Mouse (Mus musculus): ENCODE measurements at regions not wholly inside any gene's neighbourhood (a gene's known extent, or its start where the extent isn't known, plus 50 kb on each side); places are given as distances from the start of the nearest gene placed in this dataset.

DNA sequence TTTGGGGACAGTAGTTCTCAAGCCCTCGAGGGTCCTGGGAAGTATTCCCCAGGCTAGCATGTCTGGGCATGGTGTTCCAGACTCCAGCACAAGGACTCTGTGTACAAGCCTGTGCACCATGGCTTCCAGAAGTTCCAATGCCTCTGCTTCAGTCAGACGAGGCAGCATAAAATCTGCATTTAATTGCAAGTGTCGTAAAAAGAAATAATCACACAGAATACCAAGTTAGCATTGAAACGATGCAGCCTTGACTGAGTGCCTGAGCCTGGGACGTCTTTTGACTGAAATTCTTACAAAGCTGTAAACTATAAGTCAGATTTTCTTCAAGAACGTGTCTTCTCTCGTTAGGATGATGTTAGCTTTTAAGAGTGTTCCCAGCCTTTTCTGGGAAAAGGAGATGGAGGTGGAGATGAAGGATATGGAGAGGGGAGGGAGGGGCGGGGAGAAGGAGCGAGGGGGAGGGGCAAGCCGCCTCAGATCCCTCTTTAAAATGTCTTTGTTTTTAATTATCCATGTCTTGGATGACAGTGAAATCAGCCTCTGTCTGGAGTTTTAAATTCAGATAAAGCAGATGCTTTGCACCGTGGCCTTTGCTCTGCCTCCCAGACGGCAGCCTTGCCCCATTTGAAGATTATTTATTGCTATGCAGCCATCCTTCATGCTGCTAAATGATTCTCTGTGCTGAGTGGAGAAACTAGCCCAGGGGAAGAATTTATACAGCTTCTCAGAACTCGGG lies 154.3 kb downstream of the Cdc5l start:
- peak; percentile 46; the same call in 1 of the 2 replicates for ATAC-seq (ENCODE audit: low FRiP score, low TSS enrichment)
- no peak overlapping the region for H3K9ac ChIP-seq (ENCODE audit: low read depth, low read length)
- H3K4me2 ChIP-seq (replicated peaks; ENCODE audit: low read depth, low read length) = peak overlapping the region; percentile 21; the same call in 1 of the 2 replicates
- H3K4me1 ChIP-seq (ENCODE audit: control insufficient read depth, insufficient read depth, low read length) = peaks cover 10% of the 10 kb centered on the region; the same call in 1 of the 2 replicates
- H3K4me3 ChIP-seq (ENCODE audit: low read length) = no peak overlapping the region; the same call in 1 of the 2 replicates
- no peaks in the 10 kb centered on the region for H3K9me3 ChIP-seq (ENCODE audit: control insufficient read depth, low read length)
- no peak overlapping the region for H3K27ac ChIP-seq (ENCODE audit: low read depth, low read length)
- peaks cover 3% of the 10 kb centered on the region; the same call in 1 of the 2 replicates for H3K27me3 ChIP-seq (ENCODE audit: control insufficient read depth, insufficient read depth, low read length)
- no peaks in the 10 kb centered on the region for H3K36me3 ChIP-seq (ENCODE audit: control insufficient read depth, insufficient read depth, low read length)
- 15% methylated on average over 13 of the region's 13 CpGs for WGBS

DNA sequence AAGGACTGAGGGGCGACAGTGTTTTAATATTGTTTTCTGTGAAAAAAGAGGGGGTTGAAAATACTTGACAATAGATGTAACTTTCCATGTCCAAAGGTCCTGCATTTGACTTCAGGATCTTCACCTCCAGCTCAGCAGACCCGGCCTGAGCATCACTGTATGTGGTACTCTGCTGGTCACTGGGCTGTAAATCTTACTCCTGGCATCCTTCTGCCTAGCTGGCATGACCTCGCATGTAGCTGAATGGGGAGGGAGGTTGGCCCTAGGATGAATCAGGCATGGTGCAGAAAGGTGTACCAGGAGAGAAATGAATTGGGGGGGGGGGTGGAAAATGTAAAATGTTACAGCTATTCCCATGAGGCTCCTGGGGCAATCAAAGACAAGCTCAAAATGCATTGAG lies 156.0 kb downstream of the Cdc5l start:
- Histone ChIP-seq H3K36me3 (ENCODE audit: control insufficient read depth, insufficient read depth, low read length) (no peaks in the 10 kb centered on the region), H3K27ac (ENCODE audit: low read depth, low read length) (no peak overlapping the region), H3K9ac (ENCODE audit: low read depth, low read length) (no peak overlapping the region), H3K4me3 (ENCODE audit: low read length) (no peak overlapping the region), H3K4me2 (replicated peaks; ENCODE audit: low read depth, low read length) (no peak overlapping the region), H3K9me3 (ENCODE audit: control insufficient read depth, low read length) (no peaks in the 10 kb centered on the region), H3K27me3 (ENCODE audit: control insufficient read depth, insufficient read depth, low read length) (peaks cover 3% of the 10 kb centered on the region; the same call in 1 of the 2 replicates), H3K4me1 (ENCODE audit: control insufficient read depth, insufficient read depth, low read length) (peaks cover 10% of the 10 kb centered on the region; the same call in 1 of the 2 replicates)
- ATAC-seq (ENCODE audit: low FRiP score, low TSS enrichment) = no peak
- WGBS = 66% methylated on average over 3 of the region's 3 CpGs

DNA sequence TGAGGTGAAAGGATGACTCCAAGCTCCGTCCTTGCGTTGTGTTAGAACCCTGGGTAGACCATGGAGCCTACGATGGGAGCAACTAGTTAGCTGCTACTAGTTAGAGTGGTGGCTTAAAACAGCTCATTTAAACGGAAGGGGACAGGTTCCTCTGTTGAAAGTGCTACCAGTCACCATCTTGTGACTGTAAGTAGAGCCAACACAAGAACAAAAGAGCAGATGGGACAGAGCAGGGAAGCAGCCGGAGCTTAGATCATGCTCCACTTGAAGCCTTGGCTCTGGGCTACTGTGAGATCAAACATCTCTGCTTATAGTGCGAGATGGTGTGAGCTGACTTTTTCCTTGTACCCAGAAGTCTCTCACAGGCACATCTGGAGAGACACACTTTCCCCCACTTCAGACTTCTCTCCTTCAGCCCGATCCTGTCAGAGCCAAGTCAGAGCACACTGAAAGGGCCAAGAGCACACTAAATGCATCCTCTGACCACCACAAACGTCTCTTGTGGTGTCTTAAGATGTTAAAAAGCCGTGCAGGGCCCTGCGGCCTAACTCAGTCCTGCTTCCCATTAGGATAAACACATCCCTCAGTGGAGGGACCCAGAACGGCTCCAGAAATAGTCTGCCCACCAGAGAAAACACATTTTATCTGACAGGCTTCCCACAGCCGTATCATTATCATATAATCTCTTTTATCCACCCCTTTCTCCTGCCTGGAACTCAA lies 156.7 kb downstream of the Cdc5l start:
- peaks cover 3% of the 10 kb centered on the region; the same call in 1 of the 2 replicates for H3K27me3 ChIP-seq (ENCODE audit: control insufficient read depth, insufficient read depth, low read length)
- no peak overlapping the region for H3K4me2 ChIP-seq (replicated peaks; ENCODE audit: low read depth, low read length)
- no peaks in the 10 kb centered on the region for H3K36me3 ChIP-seq (ENCODE audit: control insufficient read depth, insufficient read depth, low read length)
- WGBS = 82% methylated on average over 12 of the region's 12 CpGs
- H3K9me3 ChIP-seq (ENCODE audit: control insufficient read depth, low read length) = no peaks in the 10 kb centered on the region
- ATAC-seq (ENCODE audit: low FRiP score, low TSS enrichment) = no peak
- H3K4me3 ChIP-seq (ENCODE audit: low read length) = no peak overlapping the region
- H3K27ac ChIP-seq (ENCODE audit: low read depth, low read length) = no peak overlapping the region
- H3K9ac ChIP-seq (ENCODE audit: low read depth, low read length) = no peak overlapping the region
- peaks cover 10% of the 10 kb centered on the region; the same call in 1 of the 2 replicates for H3K4me1 ChIP-seq (ENCODE audit: control insufficient read depth, insufficient read depth, low read length)

DNA sequence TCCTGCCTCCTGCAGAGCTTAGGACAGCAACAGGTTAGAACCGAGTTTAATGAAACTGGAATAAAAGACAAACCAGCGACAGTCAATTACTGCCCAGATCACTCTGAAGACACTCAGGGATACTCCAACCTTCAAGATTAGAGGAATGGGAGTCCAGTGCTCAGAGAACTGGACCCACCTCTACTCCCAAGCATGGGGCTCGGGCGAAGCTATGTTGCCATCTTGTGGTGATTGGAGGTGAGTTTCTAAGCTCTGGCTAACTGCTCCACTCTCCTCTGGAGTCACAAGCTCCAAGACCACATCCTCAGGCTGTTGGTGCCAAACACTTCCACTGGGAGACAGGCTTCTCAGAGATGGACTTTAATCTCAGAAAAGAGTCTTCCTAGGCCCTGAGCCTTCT lies 158.6 kb downstream of the Cdc5l start:
- 67% methylated on average over 4 of the region's 4 CpGs for WGBS
- H3K4me3 ChIP-seq (ENCODE audit: low read length) = no peak overlapping the region
- H3K36me3 ChIP-seq (ENCODE audit: control insufficient read depth, insufficient read depth, low read length) = no peaks in the 10 kb centered on the region
- no peak for ATAC-seq (ENCODE audit: low FRiP score, low TSS enrichment)
- peaks cover 1% of the 10 kb centered on the region; the same call in 1 of the 2 replicates for H3K27me3 ChIP-seq (ENCODE audit: control insufficient read depth, insufficient read depth, low read length)
- H3K9me3 ChIP-seq (ENCODE audit: control insufficient read depth, low read length) = no peaks in the 10 kb centered on the region
- peaks cover 9% of the 10 kb centered on the region; the same call in 1 of the 2 replicates for H3K4me1 ChIP-seq (ENCODE audit: control insufficient read depth, insufficient read depth, low read length)
- no peak overlapping the region for H3K27ac ChIP-seq (ENCODE audit: low read depth, low read length)
- no peak overlapping the region for H3K4me2 ChIP-seq (replicated peaks; ENCODE audit: low read depth, low read length)
- H3K9ac ChIP-seq (ENCODE audit: low read depth, low read length) = no peak overlapping the region; the same call in 1 of the 2 replicates

DNA sequence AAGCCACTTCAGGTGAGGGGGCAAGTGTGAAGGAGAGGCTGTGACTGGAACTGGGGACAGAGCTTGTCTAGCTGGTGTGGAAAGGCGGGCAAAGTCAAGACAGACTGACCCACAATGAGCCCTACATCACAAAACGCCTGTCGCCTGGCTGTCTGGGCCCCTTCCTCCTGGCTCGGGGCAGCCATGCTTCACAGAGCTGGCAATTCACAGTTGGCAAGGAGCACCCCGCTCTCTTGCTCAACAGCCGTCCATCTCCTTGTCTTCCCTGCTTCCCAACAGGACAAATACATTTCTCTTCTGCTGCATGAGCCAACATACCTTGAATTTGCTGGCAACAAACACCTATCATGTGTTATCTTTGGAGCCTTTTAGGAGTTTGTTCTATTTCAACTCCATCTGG lies 166.8 kb downstream of the Cdc5l start:
- no peak overlapping the region for H3K4me2 ChIP-seq (replicated peaks; ENCODE audit: low read depth, low read length)
- H3K4me3 ChIP-seq (ENCODE audit: low read length) = no peak overlapping the region
- WGBS = 68% methylated on average over 6 of the region's 6 CpGs
- no peak for ATAC-seq (ENCODE audit: low FRiP score, low TSS enrichment)
- H3K36me3 ChIP-seq (ENCODE audit: control insufficient read depth, insufficient read depth, low read length) = no peaks in the 10 kb centered on the region
- H3K9ac ChIP-seq (ENCODE audit: low read depth, low read length) = no peak overlapping the region
- H3K27me3 ChIP-seq (ENCODE audit: control insufficient read depth, insufficient read depth, low read length) = no peaks in the 10 kb centered on the region; the same call in 1 of the 2 replicates
- no peaks in the 10 kb centered on the region for H3K4me1 ChIP-seq (ENCODE audit: control insufficient read depth, insufficient read depth, low read length)
- H3K27ac ChIP-seq (ENCODE audit: low read depth, low read length) = no peak overlapping the region
- no peaks in the 10 kb centered on the region for H3K9me3 ChIP-seq (ENCODE audit: control insufficient read depth, low read length)

DNA sequence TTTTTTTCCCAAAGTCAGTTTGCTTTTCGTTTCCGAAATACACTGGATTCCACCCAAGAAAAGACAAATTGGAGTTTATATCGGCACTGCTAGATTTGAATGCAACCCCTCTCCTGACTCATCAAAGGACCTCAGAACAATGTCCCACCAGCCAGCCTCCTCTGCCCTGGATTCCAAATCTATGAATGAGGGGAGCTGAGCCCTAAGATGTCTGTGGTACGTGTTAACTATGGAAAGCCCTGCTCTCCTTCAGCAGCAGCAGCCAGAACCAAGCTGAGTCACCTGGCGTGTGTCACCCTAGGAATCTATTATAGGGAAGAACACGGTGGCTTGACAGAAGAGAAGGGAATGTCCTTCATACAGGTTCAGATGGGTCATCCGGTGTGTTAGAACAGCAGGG lies 167.9 kb downstream of the Cdc5l start:
- Histone ChIP-seq H3K27ac (ENCODE audit: low read depth, low read length) (no peak overlapping the region), H3K4me1 (ENCODE audit: control insufficient read depth, insufficient read depth, low read length) (no peaks in the 10 kb centered on the region)

DNA sequence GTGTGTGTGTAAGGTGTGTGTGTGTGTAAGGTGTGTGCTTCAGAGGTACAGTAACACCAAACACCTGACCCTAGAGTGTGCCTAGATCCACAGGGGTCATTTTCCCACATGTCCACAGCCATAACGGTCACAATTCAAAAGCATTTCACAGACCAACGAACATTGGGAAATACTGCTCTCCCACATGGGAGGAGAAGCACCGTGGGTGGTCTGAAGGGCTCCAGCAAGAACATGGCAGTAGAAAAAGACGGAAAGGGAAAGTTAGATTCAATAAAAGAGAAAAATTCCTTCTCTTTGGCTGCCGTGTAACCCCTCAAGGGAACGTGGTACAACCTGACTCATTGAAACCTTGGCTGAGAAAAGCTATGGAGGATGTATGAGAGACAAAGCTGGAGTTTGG lies 169.1 kb downstream of the Cdc5l start:
- no peaks in the 10 kb centered on the region; the same call in 1 of the 2 replicates for H3K27me3 ChIP-seq (ENCODE audit: control insufficient read depth, insufficient read depth, low read length)
- H3K36me3 ChIP-seq (ENCODE audit: control insufficient read depth, insufficient read depth, low read length) = no peaks in the 10 kb centered on the region
- H3K4me3 ChIP-seq (ENCODE audit: low read length) = no peak overlapping the region
- no peak overlapping the region for H3K4me2 ChIP-seq (replicated peaks; ENCODE audit: low read depth, low read length)
- no peak for ATAC-seq (ENCODE audit: low FRiP score, low TSS enrichment)
- WGBS = 29% methylated on average over 6 of the region's 6 CpGs
- no peak overlapping the region for H3K9ac ChIP-seq (ENCODE audit: low read depth, low read length)
- H3K9me3 ChIP-seq (ENCODE audit: control insufficient read depth, low read length) = no peaks in the 10 kb centered on the region
- H3K27ac ChIP-seq (ENCODE audit: low read depth, low read length) = no peak overlapping the region
- H3K4me1 ChIP-seq (ENCODE audit: control insufficient read depth, insufficient read depth, low read length) = no peaks in the 10 kb centered on the region

More for the DNA sequence above, 167.9 kb downstream of the Cdc5l start:
- Histone ChIP-seq H3K9me3 (ENCODE audit: control insufficient read depth, low read length) (no peaks in the 10 kb centered on the region), H3K36me3 (ENCODE audit: control insufficient read depth, insufficient read depth, low read length) (no peaks in the 10 kb centered on the region), H3K4me2 (replicated peaks; ENCODE audit: low read depth, low read length) (no peak overlapping the region), H3K9ac (ENCODE audit: low read depth, low read length) (no peak overlapping the region), H3K4me3 (ENCODE audit: low read length) (no peak overlapping the region), H3K27me3 (ENCODE audit: control insufficient read depth, insufficient read depth, low read length) (no peaks in the 10 kb centered on the region; the same call in 1 of the 2 replicates)
- WGBS = 86% methylated on average over 7 of the region's 7 CpGs
- no peak for ATAC-seq (ENCODE audit: low FRiP score, low TSS enrichment)

DNA sequence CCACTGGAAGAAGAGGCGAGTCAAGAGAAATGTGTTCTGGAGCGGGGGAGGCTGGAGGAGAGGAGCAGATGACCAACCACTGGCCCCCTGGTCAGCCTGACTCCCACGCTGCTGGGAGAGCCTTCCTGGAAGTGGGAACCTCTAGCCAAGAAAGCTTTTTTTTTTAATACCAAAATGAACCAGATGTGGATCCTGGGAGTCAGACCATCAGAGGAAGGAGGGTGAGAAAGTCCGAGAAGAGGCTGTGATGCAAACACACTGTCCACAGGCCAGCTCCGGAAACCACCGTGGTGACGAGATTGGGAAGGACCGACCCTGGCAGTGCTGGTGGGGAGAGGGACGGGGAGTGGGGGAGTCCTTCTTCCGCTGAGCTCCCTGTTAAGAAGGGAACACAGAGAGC lies 173.1 kb downstream of the Cdc5l start:
- Histone ChIP-seq H3K4me2 (replicated peaks; ENCODE audit: low read depth, low read length) (no peak overlapping the region), H3K9me3 (ENCODE audit: control insufficient read depth, low read length) (no peaks in the 10 kb centered on the region), H3K27me3 (ENCODE audit: control insufficient read depth, insufficient read depth, low read length) (no peaks in the 10 kb centered on the region), H3K4me1 (ENCODE audit: control insufficient read depth, insufficient read depth, low read length) (peaks cover 4% of the 10 kb centered on the region; the same call in 1 of the 2 replicates), H3K9ac (ENCODE audit: low read depth, low read length) (no peak overlapping the region), H3K36me3 (ENCODE audit: control insufficient read depth, insufficient read depth, low read length) (no peaks in the 10 kb centered on the region), H3K27ac (ENCODE audit: low read depth, low read length) (no peak overlapping the region), H3K4me3 (ENCODE audit: low read length) (no peak overlapping the region)
- ATAC-seq (ENCODE audit: low FRiP score, low TSS enrichment) = no peak
- WGBS = 84% methylated on average over 10 of the region's 10 CpGs

DNA sequence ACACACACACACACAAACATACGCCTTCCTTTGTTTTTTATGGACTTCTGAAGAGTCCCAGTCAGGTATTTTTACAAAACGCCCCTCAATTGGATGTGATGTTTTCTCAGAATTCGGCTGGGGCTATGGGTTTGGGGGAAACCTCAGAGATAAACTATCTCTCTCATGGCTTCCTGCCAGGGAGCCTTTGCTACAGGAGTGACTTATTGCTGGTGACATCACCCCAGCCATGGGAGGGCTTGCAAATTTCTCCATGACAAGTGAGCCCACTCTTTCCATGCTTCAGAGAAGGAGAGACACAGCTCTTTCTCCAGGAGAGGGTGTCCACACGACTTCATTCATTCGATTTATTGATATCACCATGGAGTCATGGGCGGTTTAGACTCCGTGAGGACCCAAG lies 175.5 kb downstream of the Cdc5l start:
- H3K36me3 ChIP-seq (ENCODE audit: control insufficient read depth, insufficient read depth, low read length) = no peaks in the 10 kb centered on the region
- H3K4me2 ChIP-seq (replicated peaks; ENCODE audit: low read depth, low read length) = no peak overlapping the region
- H3K27me3 ChIP-seq (ENCODE audit: control insufficient read depth, insufficient read depth, low read length) = peaks cover 5% of the 10 kb centered on the region; the same call in 1 of the 2 replicates
- peaks cover 4% of the 10 kb centered on the region; the same call in 1 of the 2 replicates for H3K4me1 ChIP-seq (ENCODE audit: control insufficient read depth, insufficient read depth, low read length)
- no peak overlapping the region for H3K9ac ChIP-seq (ENCODE audit: low read depth, low read length)
- ATAC-seq (ENCODE audit: low FRiP score, low TSS enrichment) = no peak
- no peaks in the 10 kb centered on the region for H3K9me3 ChIP-seq (ENCODE audit: control insufficient read depth, low read length)
- H3K4me3 ChIP-seq (ENCODE audit: low read length) = no peak overlapping the region
- WGBS = 49% methylated on average over 7 of the region's 7 CpGs
- H3K27ac ChIP-seq (ENCODE audit: low read depth, low read length) = no peak overlapping the region

Data from kidney, embryonic 14.5 days (tissue).